Mouse (Mus musculus): ENCODE measurements around the gene Tti1.

GRCm38 (mm10) chr2:157957707-157958108 lies 70.5 kb downstream of the Tti1 start:
- no peak for TF ChIP-seq POLR2A (IDR thresholded peaks at IDR 0.05; ENCODE audit: borderline replicate concordance, control insufficient read depth, low read depth, low read length)
- TF ChIP-seq CTCF (IDR thresholded peaks at IDR 0.05; ENCODE audit: control insufficient read depth, insufficient read depth, low read length), result no peak

Measured in bone marrow, adult 2 months (tissue).